ENCODE assay signal across 8 mouse cellular contexts in genomic region chr1:183272867-183273818, GRCm38 (mm10). TPM values are rescaled to one million over a fixed set of nuclear protein-coding genes. Genes with fewer than 3 reads are reported as not detected.
DNase-seq lines count a peak whose midpoint lies in the region; ATAC-seq and TF ChIP-seq lines count a peak whose summit lies in the region.

No protein-coding gene starts in this region.

- H3K4me2 ChIP-seq in kidney, embryonic 14.5 days (replicated peaks; ENCODE audit: low read depth, low read length): no peak overlapping the region
- no peak overlapping the region for H3K4me2 ChIP-seq in kidney, embryonic 16.5 days (replicated peaks; ENCODE audit: low read depth, low read length)

- no peak for TF ChIP-seq CTCF in thymus, adult 2 months (IDR thresholded peaks at IDR 0.05; ENCODE audit: borderline replicate concordance, control insufficient read depth, extremely low read depth, insufficient read depth, low read length, poor library complexity)

- ATAC-seq in frontal cortex, adult (ENCODE audit: low TSS enrichment): peak; percentile 73
- ATAC-seq in hematopoietic stem cell, adult 5-6 weeks (replicated peaks in 1 of 2; ENCODE audit: insufficient read depth in 1 of 2, low FRiP score in 2 of 2, low TSS enrichment in 1 of 2, low read depth in 1 of 2, poor library complexity in 2 of 2, severe bottlenecking in 2 of 2): peak; percentile 46 to 70; a peak in 2 of 4 replicates
- no peak for ATAC-seq in kidney, embryonic 14.5 days (ENCODE audit: low FRiP score, low TSS enrichment)
- ATAC-seq in kidney, embryonic 16.5 days (ENCODE audit: low FRiP score, low TSS enrichment): no peak

- no peak for DNase-seq in frontal cortex, postnatal 36 days (ENCODE audit: low spot score in 2 of 2)
- DNase-seq in thymus, adult 2 months: peak; percentile 13
- DNase-seq in thymus, postnatal 36 days: no peak
- peak; percentile 17 for DNase-seq in skeletal muscle tissue, adult 2 months (ENCODE audit: low read depth, low spot score)

- peaks cover under 1% of the 10 kb centered on the region for H3K36me3 ChIP-seq in thymus, adult 2 months (ENCODE audit: control insufficient read depth, insufficient read depth, low read length)
- peaks cover 7% of the 10 kb centered on the region; the same call in 1 of the 2 replicates for H3K36me3 ChIP-seq in kidney, embryonic 14.5 days (ENCODE audit: control insufficient read depth, insufficient read depth, low read length)
- H3K36me3 ChIP-seq in kidney, embryonic 16.5 days (ENCODE audit: insufficient read depth, low read length): peaks cover 6% of the 10 kb centered on the region; the same call in 1 of the 2 replicates

- WGBS in thymus, adult 2 months: 65% methylated on average over 10 of the region's 10 CpGs
- 63% methylated on average over 10 of the region's 10 CpGs for WGBS in kidney, embryonic 14.5 days
- 57% methylated on average over 10 of the region's 10 CpGs for WGBS in kidney, embryonic 16.5 days

- TF ChIP-seq POLR2A in thymus, adult 2 months (IDR thresholded peaks at IDR 0.05; ENCODE audit: control insufficient read depth, extremely low read depth, insufficient read depth, low read length, poor library complexity): no peak

- no peak overlapping the region for H3K9ac ChIP-seq in kidney, embryonic 14.5 days (ENCODE audit: low read depth, low read length)
- no peak overlapping the region for H3K9ac ChIP-seq in kidney, embryonic 16.5 days (replicated peaks; ENCODE audit: low read length)

- H3K4me3 ChIP-seq in thymus, adult 2 months (ENCODE audit: control insufficient read depth, insufficient read depth, low read length): no peak overlapping the region
- H3K4me3 ChIP-seq in kidney, embryonic 14.5 days (ENCODE audit: low read length): no peak overlapping the region
- H3K4me3 ChIP-seq in kidney, embryonic 16.5 days (ENCODE audit: low read length): no peak overlapping the region

- no peaks in the 10 kb centered on the region for H3K9me3 ChIP-seq in kidney, embryonic 14.5 days (ENCODE audit: control insufficient read depth, low read length)
- no peaks in the 10 kb centered on the region for H3K9me3 ChIP-seq in kidney, embryonic 16.5 days (ENCODE audit: low read length)

- H3K27me3 ChIP-seq in thymus, adult 2 months (ENCODE audit: control insufficient read depth, insufficient read depth, low read length): no peaks in the 10 kb centered on the region
- H3K27me3 ChIP-seq in kidney, embryonic 14.5 days (ENCODE audit: control insufficient read depth, insufficient read depth, low read length): no peaks in the 10 kb centered on the region
- no peaks in the 10 kb centered on the region for H3K27me3 ChIP-seq in kidney, embryonic 16.5 days (ENCODE audit: insufficient read depth, low read length)

- H3K27ac ChIP-seq in thymus, adult 2 months (ENCODE audit: control insufficient read depth, insufficient read depth, low read length): no peak overlapping the region
- no peak overlapping the region for H3K27ac ChIP-seq in kidney, embryonic 14.5 days (ENCODE audit: low read depth, low read length)
- H3K27ac ChIP-seq in kidney, embryonic 16.5 days (ENCODE audit: low read length): no peak overlapping the region

- no peaks in the 10 kb centered on the region for H3K4me1 ChIP-seq in thymus, adult 2 months (replicated peaks; ENCODE audit: control insufficient read depth, insufficient read depth, low read length)
- no peaks in the 10 kb centered on the region for H3K4me1 ChIP-seq in kidney, embryonic 14.5 days (ENCODE audit: control insufficient read depth, insufficient read depth, low read length)
- H3K4me1 ChIP-seq in kidney, embryonic 16.5 days (ENCODE audit: insufficient read depth, low read length): no peaks in the 10 kb centered on the region

RNA-seq across cellular contexts. Expression of gene Aida, which starts 23.2 kb away (rescaled TPM):
- polyA plus RNA-seq in thymus, adult 2 months (2012; rRNA removed): 19.8 and 24.7 TPM in 2 replicates
- 60.1 and 85.3 TPM in 2 replicates for total RNA-seq in hematopoietic stem cell, adult 5-6 weeks (2017)
- polyA plus RNA-seq in kidney, embryonic 14.5 days (2014; fragmentation: Nextera tagmentation; extraction: Ambion mirVana): 24.9 and 63.1 TPM in 2 replicates
- 40.4 and 41.6 TPM in 2 replicates for polyA plus RNA-seq in kidney, embryonic 16.5 days (2015; fragmentation: Nextera tagmentation; extraction: Ambion mirVana)

RNA-seq across cellular contexts. Expression of gene Brox, which starts 23.9 kb away (rescaled TPM):
- 30.8 and 34.2 TPM in 2 replicates for polyA plus RNA-seq in thymus, adult 2 months (2012; rRNA removed)
- total RNA-seq in hematopoietic stem cell, adult 5-6 weeks (2017): 61.1 and 80.3 TPM in 2 replicates
- polyA plus RNA-seq in kidney, embryonic 14.5 days (2014; fragmentation: Nextera tagmentation; extraction: Ambion mirVana): 26.1 and 51.4 TPM in 2 replicates
- 55.1 and 55.8 TPM in 2 replicates for polyA plus RNA-seq in kidney, embryonic 16.5 days (2015; fragmentation: Nextera tagmentation; extraction: Ambion mirVana)

RNA-seq across cellular contexts. Expression of gene Disp1, which starts 51.8 kb away (rescaled TPM):
- 28.9 and 29.7 TPM in 2 replicates for polyA plus RNA-seq in thymus, adult 2 months (2012; rRNA removed)
- 4.9 and 6.9 TPM in 2 replicates for total RNA-seq in hematopoietic stem cell, adult 5-6 weeks (2017)
- 9.6 and 16.9 TPM in 2 replicates for polyA plus RNA-seq in kidney, embryonic 14.5 days (2014; fragmentation: Nextera tagmentation; extraction: Ambion mirVana)
- polyA plus RNA-seq in kidney, embryonic 16.5 days (2015; fragmentation: Nextera tagmentation; extraction: Ambion mirVana): 12.8 and 15.9 TPM in 2 replicates

Comparison
In these comparisons a context has a peak if more than half of its experiments do, and no peak if none do; other contexts are left out.
1. DNase-seq: peak in thymus, adult 2 months (single experiment) and skeletal muscle tissue, adult 2 months (single experiment); none in frontal cortex, postnatal 36 days (0 of 2) and thymus, postnatal 36 days (0 of 2).
2. ATAC-seq: peak in frontal cortex, adult (single experiment) and hematopoietic stem cell, adult 5-6 weeks (2 of 2); none in kidney, embryonic 14.5 days (single experiment) and kidney, embryonic 16.5 days (single experiment).